In the genomic region with DNA sequence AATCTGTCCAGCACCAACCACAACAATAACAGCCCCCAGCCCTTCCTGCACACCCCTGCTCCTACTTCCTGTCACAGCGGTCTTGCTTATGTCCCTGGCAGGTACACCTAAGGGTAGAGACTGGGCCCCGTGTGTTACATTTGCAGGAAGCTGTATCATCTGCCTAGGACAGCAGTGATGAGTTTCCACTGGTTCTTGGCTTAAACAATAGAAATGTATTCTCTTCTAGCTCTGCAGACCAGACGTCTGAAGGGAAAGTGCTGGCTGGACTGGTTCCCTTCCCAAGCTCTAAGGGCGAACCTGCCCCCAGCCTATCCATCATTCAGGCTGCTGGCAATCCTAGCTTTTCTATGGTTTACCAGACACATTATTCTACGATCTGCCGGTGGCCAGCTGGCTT, we compare ENCODE assay signal across 18 mouse cellular contexts. TPM values are rescaled to one million over a fixed set of nuclear protein-coding genes. Genes with fewer than 3 reads are reported as not detected.
A peak's percentile ranks its signal among the peaks of the same experiment; 100 is the strongest.
DNase-seq lines count a peak whose midpoint lies in the region; ATAC-seq and TF ChIP-seq lines count a peak whose summit lies in the region.
"Had no signal": no experiment of that assay in that cellular context is flagged by ENCODE, and none has a peak within 500 bp of the region (broad histone marks: within the 10 kb centered on the region; RNA-seq: fewer than 3 reads in every experiment).

No protein-coding gene starts in this region.

- H3K4me3 ChIP-seq in lung, embryonic 14.5 days (ENCODE audit: low read depth, low read length) = no peak overlapping the region
- H3K4me3 ChIP-seq in lung, adult 2 months (replicated peaks; ENCODE audit: extremely low read depth, low read depth, low read length) = no peak overlapping the region
- H3K4me3 ChIP-seq in hindbrain, embryonic 11.5 days (ENCODE audit: low read depth, low read length) = no peak overlapping the region
- H3K4me3 ChIP-seq in forebrain, embryonic 14.5 days (ENCODE audit: low read depth, low read length) = no peak overlapping the region
- H3K4me3 ChIP-seq: embryonic facial prominence, embryonic 15.5 days; heart, embryonic 12.5 days; limb, embryonic 13.5 days; liver, embryonic 15.5 days had no signal

- peak; percentile 55 for ATAC-seq in frontal cortex, adult (ENCODE audit: low TSS enrichment)
- ATAC-seq in lung, embryonic 14.5 days (ENCODE audit: insufficient read depth) = no peak
- ATAC-seq in hindbrain, embryonic 11.5 days (ENCODE audit: low FRiP score) = no peak
- no peak for ATAC-seq in forebrain, embryonic 14.5 days
- ATAC-seq: hindbrain, postnatal 0 days had no signal

- TF ChIP-seq CTCF in lung, embryonic 14.5 days (IDR thresholded peaks at IDR 0.05; ENCODE audit: low read depth) = no peak
- no peak for TF ChIP-seq CTCF in lung, adult 2 months (IDR thresholded peaks at IDR 0.05; ENCODE audit: insufficient read depth, low read length)

- no peaks in the 10 kb centered on the region for H3K4me1 ChIP-seq in lung, embryonic 14.5 days (ENCODE audit: insufficient read depth)
- no peaks in the 10 kb centered on the region for H3K4me1 ChIP-seq in lung, adult 2 months (ENCODE audit: control insufficient read depth, insufficient read depth, low read length)
- no peaks in the 10 kb centered on the region for H3K4me1 ChIP-seq in hindbrain, embryonic 11.5 days (replicated peaks; ENCODE audit: control insufficient read depth, insufficient read depth, low read length)
- no peaks in the 10 kb centered on the region for H3K4me1 ChIP-seq in forebrain, embryonic 14.5 days (ENCODE audit: control insufficient read depth, insufficient read depth, low read length)
- H3K4me1 ChIP-seq: embryonic facial prominence, embryonic 15.5 days; heart, embryonic 12.5 days; limb, embryonic 13.5 days; liver, embryonic 15.5 days had no signal

- no peak overlapping the region for H3K9ac ChIP-seq in lung, embryonic 14.5 days
- H3K9ac ChIP-seq in hindbrain, embryonic 11.5 days (ENCODE audit: low read depth, low read length) = no peak overlapping the region
- no peak overlapping the region for H3K9ac ChIP-seq in forebrain, embryonic 14.5 days (ENCODE audit: low read length)
- H3K9ac ChIP-seq: embryonic facial prominence, embryonic 15.5 days; heart, embryonic 12.5 days; limb, embryonic 13.5 days; liver, embryonic 15.5 days had no signal

- no peak for TF ChIP-seq POLR2A in lung, adult 2 months (IDR thresholded peaks at IDR 0.05; ENCODE audit: borderline replicate concordance, extremely low read depth, low read depth, low read length)

- 31% methylated on average over 6 of the region's 6 CpGs for WGBS in lung, embryonic 14.5 days
- 20% methylated on average over 6 of the region's 6 CpGs for WGBS in lung, adult 2 months
- WGBS in hindbrain, embryonic 11.5 days = 64% methylated on average over 6 of the region's 6 CpGs
- WGBS in forebrain, embryonic 14.5 days = 68% methylated on average over 6 of the region's 6 CpGs

- H3K4me2 ChIP-seq in lung, embryonic 14.5 days = no peak overlapping the region
- no peak overlapping the region for H3K4me2 ChIP-seq in hindbrain, embryonic 11.5 days (replicated peaks; ENCODE audit: low read depth, low read length)
- no peak overlapping the region for H3K4me2 ChIP-seq in forebrain, embryonic 14.5 days (ENCODE audit: low read length)
- H3K4me2 ChIP-seq: embryonic facial prominence, embryonic 15.5 days; heart, embryonic 12.5 days; limb, embryonic 13.5 days; liver, embryonic 15.5 days had no signal

- no peaks in the 10 kb centered on the region for H3K27me3 ChIP-seq in lung, embryonic 14.5 days (ENCODE audit: insufficient read depth, low read length)
- H3K27me3 ChIP-seq in hindbrain, embryonic 11.5 days (ENCODE audit: control insufficient read depth, insufficient read depth, low read length) = no peaks in the 10 kb centered on the region
- no peaks in the 10 kb centered on the region for H3K27me3 ChIP-seq in forebrain, embryonic 14.5 days (replicated peaks; ENCODE audit: control insufficient read depth, insufficient read depth, low read length)
- H3K27me3 ChIP-seq: embryonic facial prominence, embryonic 15.5 days; heart, embryonic 12.5 days; limb, embryonic 13.5 days; liver, embryonic 15.5 days had no signal

- no peaks in the 10 kb centered on the region for H3K9me3 ChIP-seq in lung, embryonic 14.5 days (ENCODE audit: low read depth, low read length)
- no peaks in the 10 kb centered on the region; the same call in 1 of the 2 replicates for H3K9me3 ChIP-seq in hindbrain, embryonic 11.5 days (ENCODE audit: control insufficient read depth, low read length)
- no peaks in the 10 kb centered on the region for H3K9me3 ChIP-seq in forebrain, embryonic 14.5 days (replicated peaks; ENCODE audit: control insufficient read depth, low read length)
- H3K9me3 ChIP-seq: embryonic facial prominence, embryonic 15.5 days; heart, embryonic 12.5 days; limb, embryonic 13.5 days; liver, embryonic 15.5 days had no signal

- no peaks in the 10 kb centered on the region for H3K36me3 ChIP-seq in lung, embryonic 14.5 days (ENCODE audit: insufficient read depth)
- H3K36me3 ChIP-seq in hindbrain, embryonic 11.5 days (ENCODE audit: control insufficient read depth, insufficient read depth, low read length) = no peaks in the 10 kb centered on the region
- H3K36me3 ChIP-seq in forebrain, embryonic 14.5 days (ENCODE audit: control insufficient read depth, insufficient read depth, low read length) = no peaks in the 10 kb centered on the region
- H3K36me3 ChIP-seq: embryonic facial prominence, embryonic 15.5 days; heart, embryonic 12.5 days; limb, embryonic 13.5 days; liver, embryonic 15.5 days had no signal

- H3K27ac ChIP-seq in lung, embryonic 14.5 days (ENCODE audit: low read depth) = no peak overlapping the region
- no peak overlapping the region for H3K27ac ChIP-seq in hindbrain, embryonic 11.5 days (ENCODE audit: low read depth, low read length)
- no peak overlapping the region for H3K27ac ChIP-seq in forebrain, embryonic 14.5 days (ENCODE audit: low read depth, low read length)
- H3K27ac ChIP-seq: embryonic facial prominence, embryonic 15.5 days; hindbrain, postnatal 0 days; limb, embryonic 13.5 days; liver, embryonic 15.5 days had no signal

- no peak for DNase-seq in frontal cortex, postnatal 14 days (ENCODE audit: low spot score in 2 of 2)
- peak; percentile 33 for DNase-seq in lung, embryonic 14.5 days
- DNase-seq in lung, adult 2 months = no peak
- DNase-seq in kidney, adult 8-10 months = peak; percentile 7 to 12
- DNase-seq in kidney, postnatal 25 days = peak; percentile 39 to 69
- no peak for DNase-seq in hindbrain, embryonic 11.5 days (ENCODE audit: low spot score)
- no peak for DNase-seq in forebrain, embryonic 14.5 days (ENCODE audit: low spot score)
- DNase-seq: adrenal gland, adult 8-10 months; cerebellum, postnatal 10 days; embryo, embryonic 11 days; heart, postnatal 36 days; spleen, adult 18-20 months had no signal

RNA-seq across cellular contexts. Expression of gene Med28, which starts 44.0 kb away (rescaled TPM):
- 242 and 243 TPM in 2 replicates for polyA plus RNA-seq in lung, embryonic 14.5 days (2014; fragmentation: Nextera tagmentation; extraction: Ambion mirVana)
- 96.6 and 99.9 TPM in 2 replicates for polyA plus RNA-seq in lung, adult 2 months (2012; rRNA removed)
- polyA plus RNA-seq in hindbrain, embryonic 11.5 days (2014; fragmentation: Nextera tagmentation; extraction: Ambion mirVana) = 292 and 294 TPM in 2 replicates
- 342 and 363 TPM in 2 replicates for polyA plus RNA-seq in forebrain, embryonic 14.5 days (2014; fragmentation: Nextera tagmentation; extraction: Ambion mirVana)

Comparison
In these comparisons a context has a peak if more than half of its experiments do, and no peak if none do; other contexts are left out.
1. DNase-seq: peak in lung, embryonic 14.5 days (single experiment), kidney, adult 8-10 months (2 of 2) and kidney, postnatal 25 days (2 of 2); none in frontal cortex, postnatal 14 days (0 of 2), lung, adult 2 months (single experiment), hindbrain, embryonic 11.5 days (single experiment) and forebrain, embryonic 14.5 days (single experiment).